Mouse (Mus musculus) kidney, postnatal 0 days (tissue): Measurements from ENCODE around the gene Spata13. TPM values are rescaled to one million over a fixed set of nuclear protein-coding genes. Genes with fewer than 3 reads are reported as not detected.

Experiments
- ATAC-seq: fragments of 200-750 bp; cut with Nextera tagmentation; replicated peaks from 2 replicates; pipeline ENCODE4 v1.8.0; 2017; ENCODE audit warnings: low read depth, moderate number of reproducible peaks, moderate TSS enrichment, moderate library complexity; ENCODE audit not compliant: low FRiP score
- DNase-seq: peaks from one replicate; pipeline ENCODE4 v3.0.0-alpha.2; 2016; ENCODE audit warnings: low spot score
- H3K27ac ChIP-seq: fragments of 300-500 bp; sonication (generic); 2 replicates; pipeline ENCODE4 v1.5.1; 2014; ENCODE audit warnings: mild to moderate bottlenecking
- H3K27me3 ChIP-seq: fragments of 300-500 bp; sonication (generic); 2 replicates; pipeline ENCODE4 v1.6.1; 2014; ENCODE audit warnings: low read length, mixed read lengths; ENCODE audit not compliant: insufficient read depth
- H3K36me3 ChIP-seq: fragments of 300-500 bp; sonication (generic); 2 replicates; pipeline ENCODE4 v1.6.1; 2014; ENCODE audit warnings: low read length, mixed read lengths; ENCODE audit not compliant: insufficient read depth
- H3K4me1 ChIP-seq: fragments of 300-500 bp; sonication (generic); replicated peaks from 2 replicates; pipeline ENCODE4 v1.6.1; 2014; ENCODE audit warnings: antibody characterized with exemption, low read length, mixed read lengths; ENCODE audit not compliant: insufficient read depth
- H3K4me2 ChIP-seq: fragments of 300-500 bp; sonication (generic); 2 replicates; pipeline ENCODE4 v1.6.1; 2014; ENCODE audit warnings: mild to moderate bottlenecking, low read length, moderate library complexity, mixed read lengths
- H3K4me3 ChIP-seq: fragments of 300-500 bp; sonication (generic); replicated peaks from 2 replicates; pipeline ENCODE4 v1.5.1; 2014; ENCODE audit warnings: low read depth, low read length
- H3K9ac ChIP-seq: fragments of 300-500 bp; sonication (generic); 2 replicates; pipeline ENCODE4 v1.6.1; 2014; ENCODE audit warnings: low read depth, low read length
- H3K9me3 ChIP-seq: fragments of 300-500 bp; sonication (generic); replicated peaks from 2 replicates; pipeline ENCODE4 v1.6.1; 2016; ENCODE audit warnings: low read length, inconsistent platforms, mixed read lengths
- CTCF ChIP-seq: IDR thresholded peaks from 2 replicates; pipeline ENCODE4 v1.5.1; 2016; ENCODE audit warnings: antibody characterized with exemption, low read depth, mild to moderate bottlenecking, moderate library complexity
- WGBS: fragments of 180-500 bp; shearing (Covaris S2); extraction: QIAGEN DNeasy Blood & Tissue Kit; methylation state at CpG from one replicate; pipeline ENCODE4 v1.1.7; 2014; 5-methylcytosine and 5-hydroxymethylcytosine counted together
- polyA plus RNA-seq: library from polyadenylated mRNA; unstranded; fragments of >200 nt; fragmentation: Nextera tagmentation; extraction: Ambion mirVana; gene quantifications from 2 replicates; pipeline ENCODE4 v1.2.1, GENCODE M21; 2015

The Spata13 gene
- polyA plus RNA-seq, 1 experiment from 2014 or later: 47.4 TPM

- DNase-seq (no peak), ATAC-seq (no peak)
- H3K4me2 ChIP-seq: no peak overlapping the region
- H3K4me3 ChIP-seq: no peak overlapping the region
- H3K27me3 ChIP-seq: no peaks in the 10 kb centered on the region
- H3K9me3 ChIP-seq: no peaks in the 10 kb centered on the region
- H3K4me1 ChIP-seq: peaks cover 7% of the 10 kb centered on the region
- TF ChIP-seq CTCF: no peak
- 93% methylated on average over 2 of the region's 2 CpGs for WGBS
- H3K27ac ChIP-seq: no peak overlapping the region
- H3K36me3 ChIP-seq: no peaks in the 10 kb centered on the region
- H3K9ac ChIP-seq: no peak overlapping the region
Measured at GRCm38 (mm10) chr14:60676625-60677314, 43.0 kb downstream of the Spata13 start.

GRCm38 (mm10) chr14:60682361-60683023 lies 48.7 kb downstream of the Spata13 start:
- peak; percentile 76 for DNase-seq
- no peak overlapping the region for H3K9ac ChIP-seq
- no peaks in the 10 kb centered on the region for H3K27me3 ChIP-seq
- H3K36me3 ChIP-seq: no peaks in the 10 kb centered on the region
- H3K4me2 ChIP-seq: no peak overlapping the region
- WGBS: 16% methylated on average over 12 of the region's 12 CpGs
- H3K4me1 ChIP-seq: peaks cover 27% of the 10 kb centered on the region
- no peaks in the 10 kb centered on the region for H3K9me3 ChIP-seq
- no peak for TF ChIP-seq CTCF
- ATAC-seq: peak; percentile 81
- no peak overlapping the region for H3K4me3 ChIP-seq
- H3K27ac ChIP-seq: peak overlapping the region; percentile 77

- TF ChIP-seq CTCF: no peak
- Histone ChIP-seq H3K4me3 (no peak overlapping the region), H3K4me1 (peaks cover 27% of the 10 kb centered on the region), H3K27me3 (no peaks in the 10 kb centered on the region), H3K27ac (no peak overlapping the region), H3K9me3 (no peaks in the 10 kb centered on the region), H3K36me3 (no peaks in the 10 kb centered on the region), H3K9ac (no peak overlapping the region), H3K4me2 (no peak overlapping the region)
- 64% methylated on average over 10 of the region's 10 CpGs for WGBS
- DNase-seq (no peak), ATAC-seq (no peak)
Measured at GRCm38 (mm10) chr14:60683989-60684388, 50.2 kb downstream of the Spata13 start.

- no peak for ATAC-seq
- WGBS: 89% methylated on average over 11 of the region's 11 CpGs
- H3K36me3 ChIP-seq: peaks cover 5% of the 10 kb centered on the region; the same call in 1 of the 2 replicates
- no peak overlapping the region for H3K4me2 ChIP-seq
- H3K27me3 ChIP-seq: no peaks in the 10 kb centered on the region
- no peaks in the 10 kb centered on the region for H3K9me3 ChIP-seq
- no peak overlapping the region for H3K4me3 ChIP-seq
- DNase-seq: no peak
- H3K9ac ChIP-seq: no peak overlapping the region
- H3K4me1 ChIP-seq: peaks cover 21% of the 10 kb centered on the region; the same call in 1 of the 2 replicates
- no peak overlapping the region for H3K27ac ChIP-seq
- TF ChIP-seq CTCF: no peak
Measured at GRCm38 (mm10) chr14:60686733-60687132, 52.9 kb downstream of the Spata13 start.

- H3K4me2 ChIP-seq: no peak overlapping the region
- H3K4me3 ChIP-seq: no peak overlapping the region
- TF ChIP-seq CTCF: no peak
- ATAC-seq: no peak
- WGBS: 39% methylated on average over 7 of the region's 7 CpGs
- H3K36me3 ChIP-seq: peaks cover 10% of the 10 kb centered on the region; the same call in 1 of the 2 replicates
- no peaks in the 10 kb centered on the region for H3K9me3 ChIP-seq
- H3K27ac ChIP-seq: no peak overlapping the region
- DNase-seq: peak; percentile 61
- 0 out of 2 replicates have a peak, but pooled peaks cover 16% of the 10 kb centered on the region for H3K4me1 ChIP-seq
- no peak overlapping the region for H3K9ac ChIP-seq
- H3K27me3 ChIP-seq: no peaks in the 10 kb centered on the region
Measured at GRCm38 (mm10) chr14:60687241-60687640, 53.4 kb downstream of the Spata13 start.

- DNase-seq (peak; percentile 85), ATAC-seq (peak; percentile 55)
- Histone ChIP-seq H3K9ac (no peak overlapping the region), H3K36me3 (peaks cover 12% of the 10 kb centered on the region; the same call in 1 of the 2 replicates), H3K27me3 (no peaks in the 10 kb centered on the region), H3K4me1 (0 out of 2 replicates have a peak, but pooled peaks cover 12% of the 10 kb centered on the region), H3K4me2 (no peak overlapping the region), H3K9me3 (no peaks in the 10 kb centered on the region), H3K4me3 (no peak overlapping the region), H3K27ac (no peak overlapping the region)
- peak; percentile 86 for TF ChIP-seq CTCF
- 36% methylated on average over 7 of the region's 7 CpGs for WGBS
Measured at GRCm38 (mm10) chr14:60688509-60689205, 54.9 kb downstream of the Spata13 start.
